Mouse (Mus musculus) brain, embryonic 14.5 days (tissue): ENCODE data around the gene B3galt1.

ENCODE experiments used
- CTCF ChIP-seq: fragments of 200-500 bp; IDR thresholded peaks from 2 replicates; pipeline ENCODE4 v1.5.1; 2012; ENCODE audit warnings: inconsistent platforms, mild to moderate bottlenecking, moderate library complexity, borderline replicate concordance; ENCODE audit not compliant: insufficient read depth, insufficient read length; ENCODE audit errors: extremely low read depth
- POLR2A ChIP-seq: fragments of 200-500 bp; IDR thresholded peaks from 2 replicates; pipeline ENCODE4 v1.6.1; 2012; ENCODE audit warnings: mild to moderate bottlenecking, inconsistent platforms, borderline replicate concordance; ENCODE audit not compliant: poor library complexity, insufficient read depth, insufficient read length, severe bottlenecking; ENCODE audit errors: extremely low read depth

DNA sequence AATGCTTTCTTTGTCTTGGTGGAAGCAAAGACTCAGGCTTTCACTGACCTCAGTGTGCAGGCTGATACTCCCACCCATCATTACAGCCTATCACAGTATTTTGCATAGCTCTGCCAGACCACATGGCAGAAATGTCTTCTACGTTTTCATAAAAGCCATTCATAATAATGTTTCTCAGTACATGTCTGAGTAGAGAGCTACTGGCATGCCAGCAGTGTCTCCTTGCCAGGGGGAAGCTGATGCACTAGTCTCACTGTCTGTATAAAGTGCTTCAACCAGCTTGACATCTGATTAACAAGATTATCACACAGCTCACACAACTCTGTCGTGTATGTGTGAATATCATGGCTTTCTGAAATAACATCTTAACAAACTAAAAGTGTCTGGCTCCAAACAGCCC lies 252.3 kb downstream of the B3galt1 start:
- no peak for TF ChIP-seq CTCF
- no peak for TF ChIP-seq POLR2A
